Mouse (Mus musculus) c-Kit-negative CD71-positive TER-119-positive erythroid progenitor cells, embryonic 14.5 days (primary cell): Measurements from ENCODE around the gene Hoxa7.

Experiments used
- DNase-seq: peaks from one replicate; pipeline ENCODE4 v3.0.0-alpha.2; 2013; ENCODE audit warnings: low read depth, low spot score

Gene Hoxa7

GRCm38 (mm10) chr6:52213119-52213986 lies 8.3 kb downstream of the Hoxa7 start, which contains the start of the genes Hoxa3 and Gm28308:
TSS of gene Hoxa3 (minus strand) at chr6:52213336.
TSS of gene Gm28308 (minus strand) at chr6:52213339.
- DNase-seq = no peak

GRCm38 (mm10) chr6:52212556-52213118 lies 9.0 kb downstream of the Hoxa7 start:
- DNase-seq = no peak

GRCm38 (mm10) chr6:52211961-52212360 lies 9.7 kb downstream of the Hoxa7 start:
- no peak for DNase-seq

DNA sequence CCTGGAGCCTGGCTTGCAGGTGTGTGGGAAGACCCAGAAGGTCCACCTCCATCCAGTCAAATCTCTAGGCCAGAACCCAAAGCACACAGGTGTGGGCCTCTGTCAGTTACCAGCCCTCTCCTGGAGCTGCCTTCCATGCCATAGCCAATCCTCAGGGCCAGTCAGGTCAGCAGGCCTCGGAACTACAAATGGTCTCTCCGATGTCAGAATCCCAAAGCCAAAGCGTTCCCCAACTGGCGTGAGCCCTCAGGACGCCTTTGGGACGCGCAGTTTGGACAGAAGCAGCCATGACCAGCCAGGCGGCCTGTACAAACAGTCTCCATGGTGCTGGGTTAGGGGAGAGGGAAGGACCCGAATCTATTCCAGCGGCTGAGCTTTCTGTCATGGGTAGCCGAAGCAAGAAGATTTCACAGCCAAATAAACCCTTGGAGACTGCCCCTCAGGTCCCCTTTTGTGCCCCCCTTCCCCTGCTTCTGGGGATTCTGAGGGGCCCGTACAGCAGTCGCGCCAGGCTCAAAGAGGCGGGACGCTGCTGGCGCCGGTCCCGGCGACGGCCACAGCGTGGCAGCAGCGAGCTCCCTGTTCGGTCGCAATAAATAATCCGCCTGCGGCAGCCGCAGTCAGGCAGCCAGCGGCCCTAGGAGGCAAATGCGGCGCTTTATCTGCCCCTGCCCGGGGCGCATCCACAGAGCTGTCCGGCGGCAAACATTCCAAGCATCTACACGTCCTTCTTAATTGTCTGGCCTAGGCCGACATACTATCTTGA lies 10.3 kb downstream of the Hoxa7 start:
- DNase-seq = no peak

GRCm38 (mm10) chr6:52209685-52210046 lies 12.0 kb downstream of the Hoxa7 start:
- DNase-seq = no peak

- no peak for DNase-seq
These were observed 12.6 kb downstream of the Hoxa7 start for GRCm38 (mm10) chr6:52208868-52209684.

GRCm38 (mm10) chr6:52208072-52208867 lies 13.4 kb downstream of the Hoxa7 start, which contains the start of gene Hoxa6:
TSS of gene Hoxa6 (minus strand) at chr6:52208722.
- DNase-seq = no peak

DNA sequence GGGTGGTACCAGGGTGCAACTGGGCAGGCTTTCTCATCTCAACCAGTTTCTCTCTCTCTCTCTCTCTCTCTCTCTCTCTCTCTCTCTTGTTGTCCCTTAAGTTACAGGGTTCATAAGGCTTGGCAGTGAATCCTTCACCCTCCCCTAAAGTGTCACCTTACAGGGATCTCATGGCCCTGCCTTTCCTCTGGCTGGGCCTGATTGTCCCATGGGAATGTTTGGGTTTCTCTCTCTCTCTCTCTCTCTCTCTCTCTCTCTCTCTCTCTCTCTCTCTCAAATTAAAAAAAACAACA lies 14.0 kb downstream of the Hoxa7 start:
- DNase-seq = no peak

DNA sequence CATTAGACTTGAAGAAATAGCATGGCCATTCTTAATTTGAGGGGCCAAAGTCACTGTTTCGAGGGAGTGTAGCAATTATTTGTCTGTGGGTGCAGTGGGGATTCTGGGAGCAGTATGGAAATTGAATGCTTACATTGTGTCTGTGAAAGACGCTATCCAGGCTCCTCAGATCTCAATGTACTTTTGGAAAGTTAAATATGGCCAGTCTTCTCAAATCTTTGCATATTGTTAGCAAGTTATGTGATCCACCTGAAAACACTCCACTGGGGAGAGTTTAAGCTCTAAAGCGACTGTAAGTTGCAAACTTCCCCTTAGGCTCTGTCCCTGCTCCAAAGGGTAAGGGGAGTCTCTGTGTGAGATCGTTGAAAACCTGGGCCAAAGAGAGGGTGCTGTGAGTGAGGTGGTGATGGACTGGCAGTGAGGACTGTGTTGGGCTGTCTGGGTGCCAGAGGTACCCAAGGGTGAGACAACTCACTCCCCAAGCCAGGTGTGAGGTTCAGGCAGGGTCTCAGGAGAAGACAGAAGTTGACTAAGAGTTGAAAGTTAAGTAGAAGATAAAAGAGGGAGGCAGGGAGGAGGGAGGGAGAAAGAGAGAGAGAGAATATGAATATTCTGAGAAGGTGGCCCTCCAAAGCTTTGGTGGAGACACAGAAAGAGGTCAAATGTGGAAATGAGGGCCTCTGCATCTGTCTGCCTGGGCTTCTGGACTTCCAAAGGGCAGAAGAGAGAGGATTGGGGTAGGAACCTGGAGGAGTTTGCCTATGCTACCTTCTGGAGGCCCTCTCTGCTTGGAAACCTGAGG lies 14.6 kb downstream of the Hoxa7 start:
- no peak for DNase-seq

DNA sequence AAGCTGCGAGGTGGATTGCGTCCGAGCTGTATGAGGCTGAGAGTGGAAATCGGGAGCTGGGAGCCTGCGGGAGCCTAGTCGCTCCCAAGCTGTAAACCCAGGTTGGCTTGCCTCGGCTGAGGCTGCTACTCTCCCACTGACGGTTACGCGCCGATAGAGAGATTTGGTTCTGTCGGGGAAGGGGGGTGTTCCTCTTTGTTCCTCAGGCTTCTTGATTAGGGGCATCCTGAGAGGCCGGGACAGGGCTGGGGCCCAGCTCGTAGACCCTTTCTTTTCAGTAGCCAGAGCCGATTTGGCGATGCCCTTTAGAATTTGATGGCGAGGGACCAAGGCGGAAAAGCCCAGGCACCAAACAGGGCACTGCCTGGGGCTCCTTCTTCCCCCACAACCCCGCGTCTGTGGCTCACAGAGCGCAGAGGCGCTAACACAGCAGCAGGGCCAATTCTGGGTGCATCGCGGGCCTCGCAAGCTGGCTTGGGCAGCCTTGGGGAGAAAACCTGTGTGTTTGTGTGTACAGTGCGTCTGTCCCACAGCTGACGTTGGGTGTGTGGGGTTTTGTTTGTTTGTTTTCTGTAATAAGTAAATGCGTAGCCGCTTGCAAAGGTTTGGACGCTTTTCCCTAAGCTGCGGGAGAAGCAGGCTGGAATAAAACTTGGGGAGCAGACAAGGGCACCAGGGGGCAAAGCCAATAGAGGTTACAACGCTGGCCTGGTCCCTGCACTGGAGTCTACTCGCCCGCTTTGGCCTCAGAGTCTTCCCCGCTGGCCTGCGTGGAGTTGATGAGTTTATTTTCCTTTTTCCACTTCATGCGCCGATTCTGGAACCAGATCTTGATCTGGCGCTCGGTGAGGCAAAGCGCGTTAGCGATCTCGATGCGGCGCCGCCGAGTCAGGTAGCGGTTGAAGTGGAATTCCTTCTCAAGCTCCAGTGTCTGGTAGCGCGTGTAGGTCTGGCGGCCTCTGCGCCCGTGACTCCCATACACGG lies 15.7 kb downstream of the Hoxa7 start:
- DNase-seq = no peak

DNA sequence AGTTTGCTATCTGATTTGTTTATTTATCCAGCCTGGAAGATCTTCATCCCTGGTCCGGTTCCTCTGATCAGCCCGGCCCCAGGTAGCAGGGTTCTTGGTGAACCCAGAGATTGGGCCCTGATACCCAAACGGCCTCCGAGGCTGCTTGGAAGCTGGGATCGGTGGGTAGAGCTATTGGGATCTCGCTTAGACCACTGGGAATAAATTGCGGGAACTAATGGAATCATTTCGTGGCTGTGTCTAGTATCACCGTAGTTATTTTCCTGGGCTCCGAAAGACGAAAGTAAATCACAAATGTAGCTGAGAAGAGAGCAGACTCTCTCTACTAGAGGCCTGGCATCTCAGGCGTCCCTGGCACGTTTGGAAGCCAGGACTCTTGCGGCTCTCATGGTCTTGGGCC lies 16.4 kb downstream of the Hoxa7 start:
- DNase-seq = no peak

GRCm38 (mm10) chr6:52204050-52204752 lies 17.5 kb downstream of the Hoxa7 start, which contains the start of gene Hoxa5:
TSS of gene Hoxa5 (minus strand) at chr6:52204587.
- DNase-seq = no peak

DNA sequence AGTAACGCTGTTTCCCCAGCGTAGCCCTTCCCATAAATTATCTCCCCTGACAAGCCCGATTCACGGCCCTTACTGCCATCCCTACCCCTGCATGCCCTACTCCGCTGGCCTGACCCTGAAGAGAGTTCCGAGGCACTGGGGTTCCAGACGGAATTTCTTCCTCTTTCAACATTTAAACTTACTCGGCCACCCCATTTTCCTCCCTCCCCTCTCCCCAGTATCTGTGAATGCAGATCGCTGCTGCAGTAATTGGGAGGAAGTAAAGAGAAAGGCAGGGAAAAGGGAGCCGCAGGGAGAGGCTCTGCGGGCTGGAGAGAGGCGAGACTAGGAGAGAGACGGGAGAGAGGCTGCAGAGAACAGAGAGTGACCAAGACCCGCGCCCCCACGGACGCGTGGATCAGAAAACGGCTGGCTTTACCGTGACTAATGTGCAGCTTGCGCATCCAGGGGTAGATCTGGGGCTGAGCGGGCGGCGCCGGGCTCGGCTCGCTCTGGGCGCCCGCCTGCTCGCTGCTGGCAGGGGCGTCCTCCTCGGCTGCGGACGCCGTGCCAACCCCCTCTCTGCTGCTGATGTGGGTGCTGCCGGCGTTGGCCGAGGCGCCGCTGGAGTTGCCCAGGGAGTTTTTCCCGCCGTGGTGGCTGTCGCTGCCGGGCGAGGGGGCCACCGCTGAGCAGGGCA lies 18.1 kb downstream of the Hoxa7 start:
- DNase-seq = no peak

- no peak for DNase-seq
These were observed 18.6 kb downstream of the Hoxa7 start for GRCm38 (mm10) chr6:52203121-52203370.

DNA sequence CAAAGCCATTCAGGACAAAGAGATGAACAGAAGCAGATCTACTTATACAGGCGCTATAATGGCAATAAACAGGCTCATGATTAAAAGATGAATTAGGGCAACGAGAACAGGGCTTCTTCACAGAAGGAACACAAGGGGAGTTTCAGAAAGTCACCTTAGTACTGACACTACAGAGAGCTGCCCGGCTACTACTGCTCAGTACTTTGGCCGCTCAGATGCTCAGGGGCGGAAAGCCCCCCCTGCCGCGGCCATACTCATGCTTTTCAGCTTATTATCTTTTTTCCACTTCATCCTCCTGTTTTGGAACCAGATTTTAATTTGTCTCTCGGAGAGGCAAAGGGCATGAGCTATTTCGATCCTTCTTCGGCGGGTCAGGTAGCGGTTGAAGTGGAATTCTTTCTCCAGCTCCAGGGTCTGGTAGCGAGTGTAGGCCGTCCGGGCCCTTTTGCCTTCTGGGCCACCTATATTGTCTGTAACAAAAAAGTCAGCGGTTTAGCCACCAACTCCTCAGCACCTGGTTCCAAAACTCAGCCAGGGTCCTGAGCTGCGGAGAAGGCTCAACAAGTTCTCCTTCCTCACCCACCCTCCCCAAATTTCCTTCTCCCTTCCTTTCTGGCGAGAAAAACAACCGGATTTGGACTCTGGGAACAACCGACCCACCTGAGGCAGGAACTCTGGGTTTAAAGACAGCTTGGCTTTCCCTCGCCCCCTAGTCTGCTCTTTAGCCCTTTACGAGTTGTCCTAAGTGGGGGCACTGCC lies 19.1 kb downstream of the Hoxa7 start:
- no peak for DNase-seq

- no peak for DNase-seq
These were observed 20.4 kb downstream of the Hoxa7 start for GRCm38 (mm10) chr6:52201269-52201668.

- no peak for DNase-seq
These were observed 20.9 kb downstream of the Hoxa7 start for GRCm38 (mm10) chr6:52200751-52201250.
